Mouse (Mus musculus) embryonic facial prominence, embryonic 14.5 days (tissue): ENCODE measurements around the gene Il2ra. TPM values are rescaled to one million over a fixed set of nuclear protein-coding genes. Genes with fewer than 3 reads are reported as not detected.
"Not testable (repeated sequence)": the region's sequence is repeated elsewhere in the genome, so short reads cannot be mapped to it uniquely, and the experiment has no call there.

Source experiments
- ATAC-seq: fragments of 200-750 bp; cut with Nextera tagmentation; 2 replicates; pipeline ENCODE4 v1.8.0; 2017; ENCODE audit warnings: low read depth, moderate number of reproducible peaks, moderate TSS enrichment
- DNase-seq: peaks from one replicate; pipeline ENCODE4 v3.0.0-alpha.2; 2015; ENCODE audit warnings: low spot score
- H3K27ac ChIP-seq: fragments of 300-500 bp; sonication (generic); replicated peaks from 2 replicates; pipeline ENCODE4 v1.5.1; 2014; ENCODE audit warnings: low read depth, mild to moderate bottlenecking, low read length, moderate library complexity
- H3K27me3 ChIP-seq: fragments of 300-500 bp; sonication (generic); replicated peaks from 2 replicates; pipeline ENCODE4 v1.6.1; 2014; ENCODE audit warnings: low read length; ENCODE audit not compliant: control insufficient read depth, insufficient read depth
- H3K36me3 ChIP-seq: fragments of 300-500 bp; sonication (generic); 2 replicates; pipeline ENCODE4 v1.6.1; 2014; ENCODE audit warnings: low read length, mixed read lengths; ENCODE audit not compliant: control insufficient read depth, insufficient read depth
- H3K4me1 ChIP-seq: fragments of 300-500 bp; sonication (generic); 2 replicates; pipeline ENCODE4 v1.6.1; 2014; ENCODE audit warnings: antibody characterized with exemption, low read length; ENCODE audit not compliant: control insufficient read depth, insufficient read depth
- H3K4me2 ChIP-seq: fragments of 300-500 bp; sonication (generic); 2 replicates; pipeline ENCODE4 v1.6.1; 2014; ENCODE audit warnings: low read depth, mild to moderate bottlenecking, low read length, moderate library complexity, mixed read lengths
- H3K4me3 ChIP-seq: fragments of 300-500 bp; sonication (generic); 2 replicates; pipeline ENCODE4 v1.5.1; 2014; ENCODE audit warnings: low read depth, mild to moderate bottlenecking, low read length
- H3K9ac ChIP-seq: fragments of 300-500 bp; sonication (generic); 2 replicates; pipeline ENCODE4 v1.6.1; 2014; ENCODE audit warnings: low read depth, mild to moderate bottlenecking, low read length, moderate library complexity, mixed read lengths
- H3K9me3 ChIP-seq: fragments of 300-500 bp; sonication (generic); 2 replicates; pipeline ENCODE4 v1.6.1; 2016; ENCODE audit warnings: low read length; ENCODE audit not compliant: control insufficient read depth
- WGBS: fragments of 180-500 bp; shearing (Covaris S2); extraction: QIAGEN DNeasy Blood & Tissue Kit; methylation state at CpG from one replicate; pipeline ENCODE4 v1.1.7; 2014; 5-methylcytosine and 5-hydroxymethylcytosine counted together
- polyA plus RNA-seq: library from polyadenylated mRNA; unstranded; fragments of >200 nt; fragmentation: Nextera tagmentation; extraction: Ambion mirVana; gene quantifications from 2 replicates; pipeline ENCODE4 v1.2.1, GENCODE M21; 2014

Il2ra gene
- polyA plus RNA-seq, 1 experiment from 2014 or later: not detected

DNA sequence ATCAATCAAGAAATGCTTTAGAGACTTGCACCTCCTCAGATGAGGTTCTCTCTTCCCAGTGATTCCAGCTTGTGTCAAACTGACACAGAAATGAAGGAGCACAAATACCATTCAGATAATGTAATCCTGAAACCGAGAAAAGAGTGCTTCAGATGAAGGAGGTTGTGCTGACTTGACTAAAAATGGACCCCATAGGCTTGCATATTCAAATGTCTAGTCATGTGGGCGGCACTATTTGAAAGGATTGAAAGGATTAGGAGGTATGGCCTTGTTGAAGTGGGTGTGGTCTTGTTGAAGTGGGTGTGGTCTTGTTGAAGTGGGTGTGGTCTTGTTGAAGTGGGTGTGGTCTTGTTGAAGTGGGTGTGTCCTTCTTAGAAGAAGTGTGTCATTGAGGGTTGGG, 57.3 kb downstream of the Il2ra start:
- no peak overlapping the region for H3K27ac ChIP-seq
- H3K4me3 ChIP-seq: no peak overlapping the region
- 89% methylated on average over 2 of the region's 2 CpGs for WGBS

DNA sequence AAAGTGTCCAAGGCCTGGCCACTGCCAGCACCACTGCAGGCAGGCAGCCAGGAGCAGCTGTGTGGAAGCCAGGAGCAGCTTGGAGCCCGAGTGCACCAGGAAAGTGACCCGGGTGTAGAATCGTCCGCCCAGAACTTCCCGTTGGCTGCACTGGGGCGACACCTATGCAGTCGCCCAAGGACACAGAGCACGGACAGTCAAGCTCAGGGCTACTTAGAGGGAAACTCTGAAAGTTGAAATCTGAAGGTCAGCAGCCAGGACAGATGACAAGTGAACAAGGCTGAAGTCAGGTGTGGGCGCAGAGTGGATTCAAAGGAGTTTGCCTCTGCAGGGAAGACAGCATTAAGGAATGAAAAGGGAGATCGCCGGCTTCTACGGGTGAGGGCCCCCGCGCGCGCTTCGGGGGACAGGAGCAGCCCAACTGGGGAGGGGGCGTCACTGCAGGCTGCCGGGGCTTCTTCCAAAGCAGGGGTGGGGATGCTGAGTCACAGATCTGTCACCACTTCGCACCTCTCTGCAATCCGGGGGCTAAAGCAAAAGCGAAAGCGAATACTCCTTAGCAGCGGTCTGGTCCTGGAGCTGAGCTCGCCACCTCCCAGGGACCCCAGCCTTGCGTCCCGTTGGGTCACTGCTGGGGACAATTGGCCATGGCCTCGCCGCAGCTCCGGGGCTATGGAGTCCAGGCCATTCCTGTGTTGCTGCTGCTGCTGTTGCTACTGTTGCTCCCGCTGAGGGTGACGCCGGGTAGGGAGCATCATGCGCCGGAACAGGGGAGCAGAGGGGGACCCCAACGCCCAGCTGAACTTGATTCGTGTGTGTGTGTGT, 62.8 kb downstream of the Il2ra start, which contains the start of gene Il15ra:
Il15ra (plus strand) TSS at position 90 of the 825 bp plus-strand sequence.
- DNase-seq (peak; percentile 43), ATAC-seq (peak; percentile 61)
- Histone ChIP-seq H3K36me3 (no peaks in the 10 kb centered on the region), H3K4me1 (peaks cover 10% of the 10 kb centered on the region), H3K27ac (no peak within 1 kb of the TSS), H3K9ac (peak within 1 kb of the TSS; percentile 68), H3K27me3 (peaks cover 32% of the 10 kb centered on the region), H3K4me2 (peak within 1 kb of the TSS; percentile 99), H3K9me3 (no peaks in the 10 kb centered on the region), H3K4me3 (peak within 1 kb of the TSS; percentile 67)
- 2% methylated on average over 32 of the region's 37 CpGs for WGBS

More for the DNA sequence above, 57.3 kb downstream of the Il2ra start:
- Histone ChIP-seq H3K36me3 (no peaks in the 10 kb centered on the region), H3K4me2 (no peak overlapping the region), H3K27me3 (peaks cover 8% of the 10 kb centered on the region; the same call in 1 of the 2 replicates), H3K9ac (no peak overlapping the region), H3K9me3 (no peaks in the 10 kb centered on the region), H3K4me1 (no peaks in the 10 kb centered on the region)
- no peak for ATAC-seq
- DNase-seq: no peak

DNA sequence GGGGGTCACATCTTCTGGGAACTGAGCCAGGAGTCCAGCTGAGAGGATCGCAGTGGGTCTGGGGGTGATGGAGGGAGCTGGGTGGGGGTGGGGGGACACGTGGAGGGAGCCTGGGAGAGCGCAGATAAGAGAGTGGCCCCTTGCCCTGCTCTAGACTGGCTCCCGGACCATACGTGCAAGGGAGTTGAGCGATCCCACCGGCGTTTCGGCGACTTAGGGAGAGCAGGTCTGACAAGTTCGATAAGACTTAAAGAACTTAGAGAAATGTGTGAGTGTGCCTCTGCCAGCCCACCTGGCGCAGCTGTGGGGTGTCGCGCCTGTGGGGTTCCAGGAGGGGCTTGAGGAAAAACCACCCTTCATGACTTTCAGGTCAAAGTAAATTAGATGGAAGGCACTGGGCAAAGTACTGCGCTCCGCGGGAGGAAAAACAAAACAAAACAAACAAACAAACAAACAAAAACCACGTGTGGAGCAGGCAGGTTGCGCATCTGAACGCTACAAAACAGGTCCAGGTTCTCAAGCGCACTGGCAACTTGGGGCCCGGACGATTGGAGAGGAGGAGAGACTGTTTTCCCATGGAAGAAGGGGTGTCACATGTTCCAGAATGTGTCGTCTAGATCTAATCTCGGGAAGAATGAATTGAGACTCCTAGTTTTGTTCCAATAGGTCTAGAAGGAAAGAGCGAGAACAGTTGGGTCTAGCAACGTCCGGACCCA, 63.6 kb downstream of the Il2ra start:
- no peaks in the 10 kb centered on the region for H3K9me3 ChIP-seq
- H3K4me1 ChIP-seq: peaks cover 10% of the 10 kb centered on the region
- ATAC-seq (peak; percentile 45), DNase-seq (peak; percentile 26)
- peaks cover 32% of the 10 kb centered on the region for H3K27me3 ChIP-seq
- H3K27ac ChIP-seq: no peak overlapping the region
- 5% methylated on average over 28 of the region's 28 CpGs for WGBS
- H3K4me3 ChIP-seq: peak overlapping the region; percentile 67
- H3K36me3 ChIP-seq: no peaks in the 10 kb centered on the region
- H3K9ac ChIP-seq: peak overlapping the region; percentile 68
- peak overlapping the region; percentile 99 for H3K4me2 ChIP-seq

DNA sequence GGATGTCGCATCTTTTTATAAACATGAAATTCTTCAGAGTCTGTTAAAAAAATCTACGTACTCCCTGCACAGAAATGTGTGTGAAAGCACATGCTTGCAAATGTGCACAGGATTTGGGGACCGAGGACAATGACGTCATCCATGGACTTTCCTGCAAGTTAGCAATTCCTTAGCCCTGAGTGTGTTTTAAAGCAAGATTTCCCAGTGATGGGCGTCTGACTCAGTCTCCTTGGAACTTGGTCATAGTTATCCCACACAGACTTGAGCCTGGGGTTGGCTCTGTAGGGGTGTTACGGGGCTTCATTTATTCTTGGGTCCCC, 64.1 kb downstream of the Il2ra start:
- ATAC-seq: no peak

DNA sequence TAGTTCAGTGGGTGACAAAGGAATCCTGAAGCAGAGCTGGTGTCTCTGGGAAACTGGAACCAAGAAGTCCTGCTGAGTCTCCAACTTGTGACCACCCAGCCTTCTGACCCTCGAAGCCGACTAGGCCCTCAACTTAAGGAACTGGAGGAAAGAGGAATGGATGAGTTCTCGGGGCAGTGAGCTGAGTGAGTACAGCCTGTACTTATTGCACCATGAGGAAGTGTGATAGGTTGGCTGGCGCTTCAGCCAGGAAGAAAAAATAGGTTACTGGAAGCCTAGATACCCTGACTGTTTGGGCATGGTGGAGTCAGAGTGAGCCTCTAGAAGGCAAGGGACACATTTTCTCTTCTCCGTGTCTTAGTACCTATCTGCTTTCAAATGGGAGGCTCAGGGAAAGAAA, 65.9 kb downstream of the Il2ra start:
- 79% methylated on average over 5 of the region's 5 CpGs for WGBS
- no peaks in the 10 kb centered on the region for H3K9me3 ChIP-seq
- no peak overlapping the region for H3K4me2 ChIP-seq
- H3K27ac ChIP-seq: no peak overlapping the region
- DNase-seq: no peak
- ATAC-seq: no peak
- no peaks in the 10 kb centered on the region for H3K36me3 ChIP-seq
- peaks cover 32% of the 10 kb centered on the region for H3K27me3 ChIP-seq
- no peak overlapping the region for H3K4me3 ChIP-seq
- no peak overlapping the region for H3K9ac ChIP-seq
- peaks cover 10% of the 10 kb centered on the region for H3K4me1 ChIP-seq

More for the DNA sequence above, 64.1 kb downstream of the Il2ra start:
- Histone ChIP-seq H3K27ac (no peak overlapping the region), H3K4me3 (peak overlapping the region; percentile 67; the same call in 1 of the 2 replicates), H3K9me3 (no peaks in the 10 kb centered on the region), H3K9ac (no peak overlapping the region), H3K4me2 (peak overlapping the region; percentile 99), H3K36me3 (no peaks in the 10 kb centered on the region), H3K27me3 (peaks cover 32% of the 10 kb centered on the region), H3K4me1 (peaks cover 10% of the 10 kb centered on the region)
- 35% methylated on average over 6 of the region's 6 CpGs for WGBS
- no peak for DNase-seq

DNA sequence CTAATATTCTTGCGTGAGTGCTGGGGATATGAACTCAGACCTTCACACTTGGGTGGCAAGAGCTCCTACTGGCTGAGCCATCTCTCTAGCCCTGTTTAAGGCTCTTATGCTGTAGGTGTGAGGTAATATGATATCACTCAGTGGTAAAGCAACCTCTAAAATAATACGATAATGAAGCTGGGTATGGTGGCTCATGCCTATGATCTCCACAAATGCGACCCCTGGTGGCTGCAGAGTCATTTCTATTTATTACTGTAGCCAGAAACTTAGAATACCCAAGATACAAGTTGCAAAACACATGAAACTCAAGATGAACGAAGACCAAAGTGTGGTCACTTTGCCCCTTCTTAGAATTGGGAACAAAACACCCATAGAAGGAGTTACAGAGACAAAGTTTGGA, 67.5 kb downstream of the Il2ra start:
- not testable (repeated sequence) for ATAC-seq, H3K4me1 ChIP-seq, H3K9me3 ChIP-seq, H3K9ac ChIP-seq, H3K4me3 ChIP-seq, H3K4me2 ChIP-seq, H3K36me3 ChIP-seq, H3K27ac ChIP-seq
- peak; percentile 32 for DNase-seq
- WGBS: 53% methylated on average over 4 of the region's 4 CpGs
- H3K27me3 ChIP-seq: peaks cover 22% of the 10 kb centered on the region

DNA sequence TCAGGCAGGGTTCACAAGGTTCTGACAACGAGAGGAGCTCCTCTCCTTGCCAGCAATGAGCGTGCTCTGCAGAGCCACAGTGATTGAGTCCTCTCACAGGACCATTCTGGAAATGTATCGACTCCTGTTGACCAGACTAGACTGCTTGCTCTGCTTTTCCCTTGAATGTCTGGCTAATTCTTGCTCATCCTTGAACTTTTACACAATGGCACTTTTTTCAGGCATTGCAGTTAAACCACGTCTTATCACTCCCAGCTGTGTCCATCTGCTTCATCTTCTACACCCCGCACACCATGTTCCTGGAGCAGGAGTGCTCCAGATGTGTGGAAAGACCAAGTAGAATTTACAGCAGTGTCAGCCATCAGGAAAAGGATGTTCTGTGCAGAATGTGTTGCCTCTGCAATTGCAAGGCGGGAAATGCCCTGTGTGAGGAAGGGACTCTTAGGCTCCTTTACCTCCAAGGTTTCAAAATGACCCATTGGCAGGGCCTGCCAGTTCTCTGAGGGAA, 69.9 kb downstream of the Il2ra start:
- Histone ChIP-seq H3K4me1 (no peaks in the 10 kb centered on the region), H3K36me3 (no peaks in the 10 kb centered on the region), H3K9me3 (no peaks in the 10 kb centered on the region), H3K4me3 (no peak overlapping the region), H3K4me2 (no peak overlapping the region), H3K27ac (no peak overlapping the region), H3K9ac (no peak overlapping the region), H3K27me3 (peaks cover 4% of the 10 kb centered on the region)
- DNase-seq (no peak), ATAC-seq (no peak)
- WGBS: 78% methylated on average over 6 of the region's 6 CpGs

DNA sequence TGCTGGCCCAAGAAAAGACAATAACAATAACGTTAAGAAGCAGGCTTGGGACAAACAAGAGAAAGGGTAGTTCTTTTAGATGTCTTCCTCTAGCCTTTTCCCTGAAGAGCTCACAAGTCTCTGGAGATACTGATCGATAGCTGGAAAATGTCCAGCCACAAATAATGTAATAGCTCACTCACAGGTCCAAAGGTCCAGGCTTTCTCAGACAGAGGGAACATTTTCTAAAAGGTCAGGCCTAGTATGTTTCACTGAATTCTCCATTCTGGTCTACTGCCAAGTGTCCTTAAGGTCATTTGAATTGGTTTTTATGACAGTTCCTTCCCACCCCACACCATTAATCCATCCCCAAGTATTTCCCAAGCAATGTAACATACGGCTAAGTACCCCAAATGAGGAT, 70.4 kb downstream of the Il2ra start:
- no peak for DNase-seq
- Histone ChIP-seq H3K27ac (no peak overlapping the region), H3K4me3 (no peak overlapping the region), H3K9ac (no peak overlapping the region), H3K27me3 (peaks cover 4% of the 10 kb centered on the region), H3K4me2 (no peak overlapping the region), H3K9me3 (no peaks in the 10 kb centered on the region), H3K4me1 (no peaks in the 10 kb centered on the region), H3K36me3 (no peaks in the 10 kb centered on the region)
- WGBS: 64% methylated on average over 3 of the region's 3 CpGs
- no peak for ATAC-seq
